Mouse (Mus musculus): Measurements from ENCODE around the gene Vps26b.

Gene Vps26b

GRCm38 (mm10) chr9:26997062-26997461 is 32.8 kb downstream of the Vps26b start:
- DNase-seq (ENCODE audit: extremely low read depth, insufficient read length, low spot score): no peak

GRCm38 (mm10) chr9:26993900-26994299 is 36.0 kb downstream of the Vps26b start:
- no peak for DNase-seq (ENCODE audit: extremely low read depth, insufficient read length, low spot score)

DNA sequence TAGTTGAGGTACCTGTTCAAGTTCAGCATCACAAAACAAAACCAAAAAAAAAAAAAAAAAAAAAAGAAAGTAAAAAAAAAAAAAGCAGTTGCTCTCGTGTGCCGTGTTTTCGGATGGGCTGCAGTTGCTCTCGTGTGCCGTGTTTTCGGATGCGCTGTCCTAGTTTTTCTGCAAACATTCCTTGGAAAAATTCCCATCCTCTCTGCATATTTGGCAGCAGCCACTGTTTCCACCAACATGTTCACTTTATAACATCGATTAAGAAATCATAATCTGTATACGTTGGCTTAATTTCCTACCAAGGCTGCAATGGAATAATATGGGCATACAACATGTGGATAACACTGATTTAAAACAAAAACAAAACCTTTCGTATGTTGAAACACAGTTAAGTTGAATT is 36.7 kb downstream of the Vps26b start:
- DNase-seq (ENCODE audit: extremely low read depth, insufficient read length, low spot score): no peak

DNA sequence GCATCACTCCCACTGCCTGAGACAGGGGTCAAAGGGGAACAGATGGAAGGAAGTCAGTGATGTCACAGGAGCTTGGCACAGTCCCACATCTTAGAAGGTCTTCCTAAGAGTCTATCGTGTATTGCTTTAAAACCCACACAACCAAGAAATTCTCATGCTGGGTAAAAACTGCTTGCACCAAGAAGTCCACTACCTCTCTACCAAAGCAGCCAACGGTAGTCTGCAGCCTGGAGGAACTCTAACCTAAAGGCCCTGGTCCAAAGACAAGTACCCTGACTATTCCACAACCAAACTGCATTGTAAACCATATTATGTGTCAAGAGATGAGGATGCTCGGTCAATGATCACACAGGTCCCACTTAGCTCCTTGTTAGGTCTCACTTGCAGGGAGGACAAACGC is 39.7 kb downstream of the Vps26b start:
- no peak for DNase-seq (ENCODE audit: extremely low read depth, insufficient read length, low spot score)

DNA sequence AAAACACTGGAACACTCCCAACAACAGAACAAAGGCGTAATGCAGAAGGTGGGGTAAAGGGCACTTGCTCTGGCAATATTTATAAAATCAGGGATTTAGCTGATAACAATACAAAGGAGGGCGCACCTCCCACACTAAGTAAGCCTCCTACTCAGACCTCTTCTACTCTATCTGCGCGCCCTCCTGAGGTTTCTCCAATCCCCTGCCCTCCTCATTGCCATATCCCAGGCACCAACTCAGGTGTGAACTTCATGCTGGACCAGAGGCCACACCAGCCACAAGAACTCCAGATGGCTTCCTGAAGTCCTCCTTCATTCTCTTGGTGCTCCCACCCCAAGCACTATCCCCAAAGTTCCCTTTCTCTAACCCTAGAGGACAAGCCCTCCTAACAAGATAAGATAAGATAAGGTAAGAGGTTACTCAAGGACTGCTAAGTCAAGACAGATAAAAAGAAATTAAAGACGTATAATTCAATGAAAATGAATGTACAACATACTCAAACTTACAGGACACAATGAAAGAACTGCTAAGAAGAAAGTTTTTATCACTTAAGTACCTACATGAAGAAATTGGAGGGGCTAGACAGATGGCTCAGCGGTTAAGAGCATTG is 44.1 kb downstream of the Vps26b start:
- DNase-seq (ENCODE audit: extremely low read depth, insufficient read length, low spot score): no peak

- DNase-seq (ENCODE audit: extremely low read depth, insufficient read length, low spot score): no peak
Measured at GRCm38 (mm10) chr9:26985090-26985613, 44.7 kb downstream of the Vps26b start.

GRCm38 (mm10) chr9:26978776-26979175 is 51.1 kb downstream of the Vps26b start:
- DNase-seq (ENCODE audit: extremely low read depth, insufficient read length, low spot score): no peak

DNA sequence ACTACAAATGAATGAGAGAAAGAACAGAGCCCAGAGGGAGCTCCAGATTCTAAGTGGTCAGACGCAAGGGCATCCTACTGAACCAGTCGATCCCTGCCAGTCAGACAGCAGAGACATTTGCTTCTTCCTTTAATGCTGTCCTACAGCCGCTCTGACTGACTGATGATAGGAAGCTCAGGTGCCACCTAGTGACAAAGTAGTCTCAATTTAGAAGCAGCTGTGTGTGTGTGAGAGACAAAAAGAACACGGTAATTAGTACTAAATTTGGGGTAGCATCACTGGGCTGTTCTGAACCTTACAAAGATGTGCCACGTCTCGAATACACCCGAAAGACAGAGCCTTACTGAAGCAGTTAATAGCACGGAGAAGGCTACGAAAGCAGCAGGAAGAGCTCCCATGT is 52.1 kb downstream of the Vps26b start:
- DNase-seq (ENCODE audit: extremely low read depth, insufficient read length, low spot score): no peak

All from 3134 (cell line).